Mouse (Mus musculus): ENCODE data around the gene Smyd2. TPM values are rescaled to one million over a fixed set of nuclear protein-coding genes. Genes with fewer than 3 reads are reported as not detected.

The Smyd2 gene
- polyA plus RNA-seq (2017; shearing (Covaris generic)) = 9.7 TPM

DNA sequence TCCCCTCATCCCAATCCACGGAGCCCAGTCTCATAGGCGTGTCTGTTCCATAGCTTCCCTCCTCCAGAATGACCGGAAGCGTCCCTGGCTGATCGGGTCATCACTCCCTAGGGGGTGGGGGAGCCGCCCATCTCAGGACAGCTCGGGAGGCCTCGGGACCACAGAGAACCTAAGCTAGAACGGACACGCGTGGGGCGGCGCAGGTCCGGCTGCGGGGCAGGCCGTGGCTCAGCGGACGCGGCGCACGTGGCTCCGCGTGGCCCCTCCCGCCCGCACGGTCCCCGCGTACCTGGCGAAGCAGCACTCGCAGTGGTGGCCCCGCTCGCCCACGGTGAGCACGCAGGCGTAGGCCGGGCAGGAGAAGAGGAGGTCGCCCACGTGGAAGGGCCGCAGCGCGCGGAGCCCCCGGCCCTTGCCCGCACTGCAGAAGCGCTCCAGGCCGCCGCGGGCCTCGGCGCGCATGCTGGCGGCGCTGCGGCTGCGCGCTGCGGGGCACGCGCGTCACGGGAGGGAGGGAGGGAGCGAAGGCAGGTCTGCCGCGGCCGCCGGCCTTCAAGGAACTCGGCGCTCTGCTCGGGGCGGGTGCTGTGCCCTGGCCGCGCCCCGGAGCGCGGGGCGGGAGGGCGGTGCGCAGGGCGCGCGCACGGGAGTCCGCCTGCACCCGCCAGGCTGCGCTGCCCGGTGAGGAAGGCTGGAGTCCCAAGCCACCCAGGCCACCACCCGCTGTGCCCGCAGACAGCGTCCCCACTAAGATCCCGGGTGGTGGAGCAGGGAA is at the start of gene Smyd2:
Gene Smyd2, minus strand, starts transcription at position 546 of the 775 bp plus-strand sequence.

Other genes with a start within 250 kb of the Smyd2 start
- gene Cenpf, start 234.3 kb downstream of the Smyd2 start, polyA plus RNA-seq (2017; shearing (Covaris generic)) = 4.1 TPM
- gene Ptpn14, start 194.1 kb downstream of the Smyd2 start, polyA plus RNA-seq (2017; shearing (Covaris generic)) = 0.06 TPM
- 0.68 TPM for gene Prox1, start 248.4 kb upstream of the Smyd2 start, polyA plus RNA-seq (2017; shearing (Covaris generic))

Data from inflammation-experienced regulatory T-cells, adult 16 weeks (primary cell).